Mouse (Mus musculus) colon, adult 2 months (tissue): ENCODE results near the gene Olfr701. TPM values are rescaled to one million over a fixed set of nuclear protein-coding genes. Genes with fewer than 3 reads are reported as not detected.

Experiments used
- polyA plus RNA-seq: library from polyadenylated mRNA; depleted of rRNA; stranded (reverse); fragments of >200 nt; gene quantifications from 2 replicates; pipeline ENCODE4 v1.2.3, GENCODE M21; 2012; rRNA removed

The Olfr701 gene
- polyA plus RNA-seq: not detected in 2 replicates

DNA sequence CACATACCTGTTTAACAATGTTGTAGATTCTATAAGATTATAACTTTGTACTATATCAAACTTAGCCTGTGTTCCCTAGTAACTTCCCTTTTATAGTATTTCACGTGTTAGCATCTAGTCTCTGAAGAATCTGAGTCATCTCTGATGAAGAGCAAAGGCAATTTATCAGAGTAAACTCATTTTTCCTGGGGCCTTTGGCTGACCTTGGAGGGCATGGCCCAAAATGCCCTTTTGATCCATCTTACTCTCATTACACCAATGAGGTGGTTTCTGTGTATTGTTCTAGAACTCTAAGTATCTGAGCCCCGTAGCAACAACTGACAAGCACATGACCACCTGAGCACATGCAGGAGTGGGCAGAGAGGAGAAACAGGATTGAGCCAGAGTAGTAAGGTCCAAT lies at the start of gene Olfr701:
Gene Olfr701, plus strand, starts transcription at position 301 of the 400 bp plus-strand sequence.

DNA sequence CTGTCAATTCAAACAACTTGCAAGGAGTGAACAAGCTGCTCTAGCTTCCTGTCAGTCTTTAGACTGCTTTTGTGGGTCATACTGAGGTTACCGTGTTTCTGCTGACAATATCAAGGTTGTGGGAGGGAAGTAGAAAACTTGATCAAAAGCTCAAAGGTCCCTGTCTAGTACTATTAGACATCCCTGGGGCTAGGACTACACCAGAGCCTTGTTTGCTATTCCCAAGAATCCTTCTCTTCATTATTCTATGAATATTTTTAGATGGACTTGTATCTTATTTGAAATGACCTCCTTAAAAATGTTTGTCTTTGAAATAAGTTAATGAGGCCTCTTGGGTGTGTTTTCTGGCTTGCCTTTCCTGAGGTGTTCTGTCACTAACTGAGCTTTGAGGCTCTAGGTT lies 20.8 kb upstream of the Olfr701 start, which contains the start of gene Olfr699:
Gene Olfr699, minus strand, starts transcription at position 101 of the 400 bp plus-strand sequence.

DNA sequence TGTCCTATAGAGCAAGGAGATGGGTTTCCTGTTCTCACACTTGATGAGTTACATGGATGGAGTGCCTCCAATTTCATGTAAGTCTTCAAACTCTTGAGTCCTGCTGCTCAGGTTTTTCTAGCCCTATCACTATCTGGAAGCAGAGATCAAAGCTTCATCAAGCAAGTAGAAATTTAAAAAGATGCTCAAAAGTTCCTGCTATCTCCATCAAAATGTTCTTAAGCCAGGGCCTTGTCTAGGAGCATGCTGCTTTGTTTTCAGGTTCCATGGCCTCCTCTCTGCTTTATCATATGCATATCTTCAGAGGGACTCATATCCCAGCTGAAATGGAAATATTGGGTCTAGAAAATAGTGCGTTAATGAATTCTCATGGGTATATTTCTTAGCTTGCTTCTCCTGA lies 5.2 kb upstream of the Olfr701 start, which contains the start of gene Olfr700:
Gene Olfr700, minus strand, starts transcription at position 101 of the 400 bp plus-strand sequence.

DNA sequence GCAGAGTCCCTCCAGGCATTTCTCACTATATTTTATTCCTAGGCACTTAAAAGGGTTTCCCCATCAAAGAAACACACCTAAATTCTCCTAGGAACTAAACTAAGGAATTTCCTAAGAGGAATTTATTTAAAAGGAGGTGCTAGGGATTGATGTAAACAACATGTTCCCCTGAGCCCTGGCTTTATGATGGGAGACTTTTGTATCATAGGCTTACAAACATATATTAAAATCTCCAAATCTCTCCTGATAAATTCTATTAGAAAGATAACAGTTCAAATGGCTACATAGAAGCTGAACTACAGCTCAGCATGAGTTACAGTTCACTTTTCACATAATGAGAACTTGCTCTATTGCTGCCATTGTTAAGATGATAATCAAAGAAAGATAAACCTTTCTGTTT lies 19.9 kb downstream of the Olfr701 start, which contains the start of gene Olfr702:
Gene Olfr702, minus strand, starts transcription at position 101 of the 400 bp plus-strand sequence.

DNA sequence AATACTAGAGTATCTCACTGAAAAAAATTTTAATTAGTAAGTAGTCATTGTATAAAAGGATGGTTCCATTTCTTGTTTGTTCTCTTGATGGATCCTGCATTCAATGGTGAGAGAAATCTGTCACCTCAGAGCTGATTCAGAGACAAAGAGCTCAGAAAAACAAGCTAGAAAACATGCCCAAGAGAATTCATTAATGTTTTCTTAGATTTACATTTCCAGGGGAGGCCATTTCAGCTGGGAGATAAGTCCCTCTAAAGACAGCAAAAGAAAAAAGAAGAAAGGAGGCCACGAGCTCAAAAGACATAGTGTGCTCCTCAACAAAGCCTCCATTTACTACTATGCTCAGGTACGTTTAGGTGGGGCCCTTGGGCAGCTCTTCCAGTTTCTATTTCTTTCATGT lies 29.1 kb downstream of the Olfr701 start, which contains the start of gene Olfr703:
Gene Olfr703, plus strand, starts transcription at position 301 of the 400 bp plus-strand sequence.

DNA sequence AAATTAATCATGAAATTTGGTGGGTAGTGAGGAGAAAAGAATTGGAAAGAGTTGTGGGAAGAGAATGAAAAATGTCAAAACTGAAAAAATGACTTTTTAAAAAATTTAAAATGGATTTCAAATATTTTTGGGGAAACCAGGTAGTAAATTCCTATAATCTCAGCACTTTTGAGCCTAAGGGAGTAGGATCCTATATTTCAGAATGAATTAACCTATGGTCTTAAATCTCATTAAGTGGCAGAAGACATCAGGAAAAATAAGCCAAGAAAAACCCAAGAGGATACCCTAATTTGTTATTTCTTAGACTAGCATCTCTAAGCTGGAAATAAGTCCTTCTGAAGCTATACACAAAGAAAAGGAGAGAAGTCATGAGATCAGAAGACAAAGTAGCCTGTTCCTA lies 49.0 kb downstream of the Olfr701 start, which contains the start of gene Olfr704:
Gene Olfr704, plus strand, starts transcription at position 301 of the 400 bp plus-strand sequence.

Other genes with a start within 250 kb of the Olfr701 start
- gene Olfr693, start 133.5 kb upstream of the Olfr701 start, polyA plus RNA-seq: not detected in 2 replicates
- gene Olfr694, start 122.3 kb upstream of the Olfr701 start, polyA plus RNA-seq: not detected in 2 replicates
- not detected in 2 replicates for gene Olfr695, start 97.7 kb upstream of the Olfr701 start, polyA plus RNA-seq
- not detected in 2 replicates for gene Olfr697, start 71.7 kb upstream of the Olfr701 start, polyA plus RNA-seq
- gene Olfr698, start 58.7 kb upstream of the Olfr701 start, polyA plus RNA-seq: not detected in 2 replicates
- gene Olfr699, start 20.9 kb upstream of the Olfr701 start, polyA plus RNA-seq: not detected in 2 replicates
- gene Olfr700, start 5.3 kb upstream of the Olfr701 start, polyA plus RNA-seq: not detected in 2 replicates
- gene Olfr702, start 19.8 kb downstream of the Olfr701 start, polyA plus RNA-seq: not detected in 2 replicates
- gene Olfr703, start 29.2 kb downstream of the Olfr701 start, polyA plus RNA-seq: not detected in 2 replicates
- gene Olfr704, start 49.1 kb downstream of the Olfr701 start, polyA plus RNA-seq: not detected in 2 replicates
- not detected in 2 replicates for gene Olfr705, start 62.8 kb downstream of the Olfr701 start, polyA plus RNA-seq
- not detected in 2 replicates for gene Olfr706, start 74.0 kb downstream of the Olfr701 start, polyA plus RNA-seq
- gene Olfr707, start 87.1 kb downstream of the Olfr701 start, polyA plus RNA-seq: not detected in 2 replicates
- not detected in 2 replicates for gene Olfr1532-ps1, start 93.9 kb downstream of the Olfr701 start, polyA plus RNA-seq
- not detected in 2 replicates for gene Olfr709-ps1, start 118.1 kb downstream of the Olfr701 start, polyA plus RNA-seq
- not detected in 2 replicates for gene Olfr710, start 134.2 kb downstream of the Olfr701 start, polyA plus RNA-seq
- not detected in 2 replicates for gene Olfr6, start 149.8 kb downstream of the Olfr701 start, polyA plus RNA-seq
- gene Olfr711, start 161.3 kb downstream of the Olfr701 start, polyA plus RNA-seq: not detected in 2 replicates
- not detected in 2 replicates for gene Olfr2, start 191.9 kb downstream of the Olfr701 start, polyA plus RNA-seq
- gene Olfr713, start 217.0 kb downstream of the Olfr701 start, polyA plus RNA-seq: not detected in 2 replicates